Mouse (Mus musculus) spleen, adult 2 months (tissue): ENCODE measurements around the gene Adam33. TPM values are rescaled to one million over a fixed set of nuclear protein-coding genes. Genes with fewer than 3 reads are reported as not detected.

ENCODE experiments used
- DNase-seq, 2 experiments: peaks; one replicate each; pipeline versions ENCODE4 v3.0.0 to v3.0.0-alpha.2; 2012 to 2021; ENCODE audit warnings: low spot score in 2 of 2, low read depth in 1 of 2
- H3K27ac ChIP-seq: fragments of 200-500 bp; 2 replicates; pipeline ENCODE4 v1.5.1; 2012; ENCODE audit warnings: low read length, inconsistent platforms; ENCODE audit not compliant: insufficient read depth
- H3K27me3 ChIP-seq: fragments of 200-500 bp; 2 replicates; pipeline ENCODE4 v1.6.1; 2012; ENCODE audit warnings: mild to moderate bottlenecking, moderate library complexity, low read length, inconsistent platforms; ENCODE audit not compliant: control insufficient read depth, insufficient read depth
- H3K36me3 ChIP-seq: fragments of 200-500 bp; 2 replicates; pipeline ENCODE4 v1.6.1; 2012; ENCODE audit warnings: mild to moderate bottlenecking, low read length, inconsistent platforms; ENCODE audit not compliant: control insufficient read depth, insufficient read depth
- H3K4me1 ChIP-seq: fragments of 200-500 bp; 2 replicates; pipeline ENCODE4 v1.6.1; 2011; ENCODE audit warnings: inconsistent platforms; ENCODE audit not compliant: control insufficient read depth, insufficient read depth, insufficient read length
- H3K4me3 ChIP-seq: fragments of 200-500 bp; 2 replicates; pipeline ENCODE4 v1.5.1; 2011; ENCODE audit warnings: mild to moderate bottlenecking, inconsistent platforms; ENCODE audit not compliant: insufficient read depth, insufficient read length; ENCODE audit errors: extremely low read depth
- CTCF ChIP-seq: fragments of 200-500 bp; IDR thresholded peaks from 2 replicates; pipeline ENCODE4 v1.5.1; 2011; ENCODE audit warnings: mild to moderate bottlenecking, inconsistent platforms; ENCODE audit not compliant: insufficient read depth, insufficient read length, insufficient replicate concordance; ENCODE audit errors: extremely low read depth
- POLR2A ChIP-seq: fragments of 200-500 bp; IDR thresholded peaks from 2 replicates; pipeline ENCODE4 v1.6.1; 2011; ENCODE audit warnings: low read depth, low read length, inconsistent platforms
- WGBS: fragments of 180-500 bp; shearing (Covaris S2); methylation state at CpG from one replicate; pipeline ENCODE4 v1.1.7; 2018; 5-methylcytosine and 5-hydroxymethylcytosine counted together
- polyA plus RNA-seq: library from polyadenylated mRNA; depleted of rRNA; stranded (reverse); fragments of >200 nt; gene quantifications from 2 replicates; pipeline ENCODE4 v1.2.3, GENCODE M21; 2012; rRNA removed

Gene Adam33
- polyA plus RNA-seq, 1 experiment, result 17.5 TPM

GRCm38 (mm10) chr2:131030561-131030960 is 33.1 kb downstream of the Adam33 start:
- Histone ChIP-seq H3K27me3 (no peaks in the 10 kb centered on the region), H3K4me3 (no peak overlapping the region), H3K4me1 (no peaks in the 10 kb centered on the region), H3K27ac (no peak overlapping the region), H3K36me3 (peaks cover 5% of the 10 kb centered on the region)
- no peak for TF ChIP-seq POLR2A
- no peak for TF ChIP-seq CTCF
- DNase-seq, result no peak
- WGBS, result 91% methylated on average over 2 of the region's 2 CpGs

- Histone ChIP-seq H3K27me3 (no peaks in the 10 kb centered on the region), H3K4me1 (no peaks in the 10 kb centered on the region), H3K36me3 (peaks cover 5% of the 10 kb centered on the region), H3K27ac (no peak overlapping the region), H3K4me3 (no peak overlapping the region)
- DNase-seq, result no peak
- WGBS, result 65% methylated on average over 9 of the region's 9 CpGs
- TF ChIP-seq POLR2A (no peak), CTCF (no peak)
These were observed 34.3 kb downstream of the Adam33 start for GRCm38 (mm10) chr2:131029065-131029935.

GRCm38 (mm10) chr2:131026941-131027340 is 36.7 kb downstream of the Adam33 start:
- H3K4me1 ChIP-seq, result no peaks in the 10 kb centered on the region

GRCm38 (mm10) chr2:131025230-131025629 is 38.4 kb downstream of the Adam33 start:
- H3K27me3 ChIP-seq, result no peaks in the 10 kb centered on the region
- H3K36me3 ChIP-seq, result peaks cover 13% of the 10 kb centered on the region
- no peak for TF ChIP-seq POLR2A
- no peak for TF ChIP-seq CTCF
- no peak overlapping the region for H3K27ac ChIP-seq
- 91% methylated on average over 2 of the region's 2 CpGs for WGBS
- H3K4me1 ChIP-seq, result no peaks in the 10 kb centered on the region
- no peak overlapping the region for H3K4me3 ChIP-seq
- no peak for DNase-seq

More at GRCm38 (mm10) chr2:131026941-131027340, 36.7 kb downstream of the Adam33 start:
- DNase-seq, result no peak
- Histone ChIP-seq H3K36me3 (peaks cover 8% of the 10 kb centered on the region), H3K4me3 (no peak overlapping the region), H3K27ac (no peak overlapping the region), H3K27me3 (no peaks in the 10 kb centered on the region)
- TF ChIP-seq CTCF (no peak), POLR2A (no peak)
- 95% methylated on average over 3 of the region's 3 CpGs for WGBS

GRCm38 (mm10) chr2:131010566-131010965 is 53.0 kb downstream of the Adam33 start:
- TF ChIP-seq CTCF (no peak), POLR2A (no peak)
- Histone ChIP-seq H3K4me1 (no peaks in the 10 kb centered on the region), H3K27ac (no peak overlapping the region), H3K36me3 (peaks cover 13% of the 10 kb centered on the region), H3K4me3 (no peak overlapping the region), H3K27me3 (no peaks in the 10 kb centered on the region)
- 87% methylated on average over 1 of the region's 1 CpGs for WGBS
- DNase-seq, result no peak

GRCm38 (mm10) chr2:131009123-131009522 is 54.5 kb downstream of the Adam33 start:
- TF ChIP-seq CTCF (no peak), POLR2A (no peak)
- H3K27me3 ChIP-seq, result no peaks in the 10 kb centered on the region
- H3K27ac ChIP-seq, result no peak overlapping the region
- WGBS, result 89% methylated on average over 2 of the region's 2 CpGs
- DNase-seq, result no peak
- H3K36me3 ChIP-seq, result peaks cover 16% of the 10 kb centered on the region
- H3K4me3 ChIP-seq, result no peak overlapping the region
- no peaks in the 10 kb centered on the region for H3K4me1 ChIP-seq

Other genes with a start within 250 kb of the Adam33 start
- gene 4930402H24Rik, start 157.4 kb downstream of the Adam33 start, polyA plus RNA-seq, result 12.1 and 12.7 TPM in 2 replicates
- gene Atrn, start 157.3 kb downstream of the Adam33 start, polyA plus RNA-seq, result 4.7 and 5.3 TPM in 2 replicates
- gene Gfra4, start 20.7 kb downstream of the Adam33 start, polyA plus RNA-seq, result 3.2 and 4.3 TPM in 2 replicates
- 36.1 and 42.3 TPM in 2 replicates for gene Siglec1, start 23.0 kb upstream of the Adam33 start, polyA plus RNA-seq
- 2.0 and 2.1 TPM in 2 replicates for gene Hspa12b, start 63.5 kb upstream of the Adam33 start, polyA plus RNA-seq
- gene Gm11037, start 69.7 kb upstream of the Adam33 start, polyA plus RNA-seq, result not detected in 2 replicates
- gene 1700037H04Rik, start 96.3 kb upstream of the Adam33 start, polyA plus RNA-seq, result 60.1 and 80.5 TPM in 2 replicates
- 31.2 and 35.1 TPM in 2 replicates for gene Cenpb, start 116.3 kb upstream of the Adam33 start, polyA plus RNA-seq
- 85.6 and 103 TPM in 2 replicates for gene Cdc25b, start 123.1 kb upstream of the Adam33 start, polyA plus RNA-seq
- 2.4 and 2.6 TPM in 2 replicates for gene Spef1, start 123.5 kb upstream of the Adam33 start, polyA plus RNA-seq
- gene Ap5s1, start 143.3 kb upstream of the Adam33 start, polyA plus RNA-seq, result 24.3 and 41.3 TPM in 2 replicates
- gene Mavs, start 170.2 kb upstream of the Adam33 start, polyA plus RNA-seq, result 46.9 and 47.6 TPM in 2 replicates
- gene Pank2, start 198.7 kb upstream of the Adam33 start, polyA plus RNA-seq, result 10.7 and 11.8 TPM in 2 replicates